Mouse (Mus musculus) stomach, postnatal 0 days (tissue): Measurements from ENCODE around the gene Manba. TPM values are rescaled to one million over a fixed set of nuclear protein-coding genes. Genes with fewer than 3 reads are reported as not detected.
A peak's percentile ranks its signal among the peaks of the same experiment; 100 is the strongest.

Experiments
- ATAC-seq: fragments of 200-750 bp; cut with Nextera tagmentation; 2 replicates; pipeline ENCODE4 v1.8.0; 2017; ENCODE audit not compliant: low FRiP score, low TSS enrichment
- DNase-seq: peaks from one replicate; pipeline ENCODE4 v3.0.0-alpha.2; 2016; ENCODE audit warnings: low spot score
- H3K27ac ChIP-seq: fragments of 300-500 bp; sonication (generic); replicated peaks from 2 replicates; pipeline ENCODE4 v1.5.1; 2014; ENCODE audit warnings: mild to moderate bottlenecking, control low read depth
- H3K27me3 ChIP-seq: fragments of 300-500 bp; sonication (generic); 2 replicates; pipeline ENCODE4 v1.6.1; 2014; ENCODE audit warnings: low read length; ENCODE audit not compliant: control insufficient read depth, insufficient read depth
- H3K36me3 ChIP-seq: fragments of 300-500 bp; sonication (generic); 2 replicates; pipeline ENCODE4 v1.6.1; 2014; ENCODE audit warnings: low read length, mixed read lengths; ENCODE audit not compliant: control insufficient read depth, insufficient read depth
- H3K4me1 ChIP-seq: fragments of 300-500 bp; sonication (generic); replicated peaks from 2 replicates; pipeline ENCODE4 v1.6.1; 2014; ENCODE audit warnings: antibody characterized with exemption; ENCODE audit not compliant: control insufficient read depth, insufficient read depth
- H3K4me2 ChIP-seq: fragments of 300-500 bp; sonication (generic); replicated peaks from 2 replicates; pipeline ENCODE4 v1.6.1; 2014; ENCODE audit warnings: low read depth, mild to moderate bottlenecking, control low read depth, moderate library complexity
- H3K4me3 ChIP-seq: fragments of 300-500 bp; sonication (generic); 2 replicates; pipeline ENCODE4 v1.5.1; 2014; ENCODE audit warnings: low read depth, low read length, control low read depth
- H3K9ac ChIP-seq: fragments of 300-500 bp; sonication (generic); 2 replicates; pipeline ENCODE4 v1.6.1; 2014; ENCODE audit warnings: mild to moderate bottlenecking, low read length, control low read depth, mixed read lengths
- H3K9me3 ChIP-seq: fragments of 300-500 bp; sonication (generic); 2 replicates; pipeline ENCODE4 v1.6.1; 2016; ENCODE audit warnings: low read length; ENCODE audit not compliant: control insufficient read depth
- CTCF ChIP-seq: IDR thresholded peaks from 2 replicates; pipeline ENCODE4 v1.5.1; 2016; ENCODE audit warnings: antibody characterized with exemption, low read depth, mild to moderate bottlenecking, moderate library complexity
- EP300 ChIP-seq: optimal IDR thresholded peaks from 2 replicates; pipeline ENCODE3; 2016; ENCODE audit warnings: antibody characterized with exemption
- WGBS: fragments of 180-500 bp; shearing (Covaris S2); extraction: QIAGEN DNeasy Blood & Tissue Kit; methylation state at CpG from one replicate; pipeline ENCODE4 v1.1.7; 2014; 5-methylcytosine and 5-hydroxymethylcytosine counted together
- polyA plus RNA-seq: library from polyadenylated mRNA; unstranded; fragments of >200 nt; fragmentation: Nextera tagmentation; extraction: Ambion mirVana; gene quantifications from 2 replicates; pipeline ENCODE4 v1.2.1, GENCODE M21; 2015

Gene Manba
- polyA plus RNA-seq, 1 experiment from 2014 or later = 11.8 TPM

DNA sequence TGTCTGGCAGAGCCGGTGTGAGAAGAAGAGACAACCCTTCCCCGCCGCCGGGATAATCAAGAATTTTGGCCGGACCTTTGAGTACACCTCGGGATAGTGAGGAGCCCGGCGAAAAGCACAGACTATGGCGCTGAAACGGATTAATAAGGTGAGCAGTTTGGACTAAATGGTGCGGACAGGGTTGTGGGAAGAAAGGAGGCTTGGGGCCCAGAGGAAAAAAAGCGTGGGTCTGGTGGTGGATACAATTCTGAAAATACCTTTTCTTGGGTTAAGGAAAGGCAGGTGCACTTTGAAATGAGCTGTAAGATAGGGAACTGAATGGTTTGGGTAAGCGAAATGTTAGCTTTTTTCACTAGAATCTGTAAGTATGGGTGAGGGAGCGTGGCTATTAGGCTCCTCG lies 45.8 kb upstream of the Manba start:
- Histone ChIP-seq H3K4me1 (no peaks in the 10 kb centered on the region), H3K36me3 (no peaks in the 10 kb centered on the region), H3K9ac (peak overlapping the region; percentile 97), H3K9me3 (no peaks in the 10 kb centered on the region), H3K4me3 (peak overlapping the region; percentile 85), H3K27ac (peak overlapping the region; percentile 100), H3K27me3 (no peaks in the 10 kb centered on the region), H3K4me2 (peak overlapping the region; percentile 61)
- WGBS = 2% methylated on average over 15 of the region's 15 CpGs
- TF ChIP-seq EP300 (no peak), CTCF (no peak)
- ATAC-seq (no peak), DNase-seq (no peak)

DNA sequence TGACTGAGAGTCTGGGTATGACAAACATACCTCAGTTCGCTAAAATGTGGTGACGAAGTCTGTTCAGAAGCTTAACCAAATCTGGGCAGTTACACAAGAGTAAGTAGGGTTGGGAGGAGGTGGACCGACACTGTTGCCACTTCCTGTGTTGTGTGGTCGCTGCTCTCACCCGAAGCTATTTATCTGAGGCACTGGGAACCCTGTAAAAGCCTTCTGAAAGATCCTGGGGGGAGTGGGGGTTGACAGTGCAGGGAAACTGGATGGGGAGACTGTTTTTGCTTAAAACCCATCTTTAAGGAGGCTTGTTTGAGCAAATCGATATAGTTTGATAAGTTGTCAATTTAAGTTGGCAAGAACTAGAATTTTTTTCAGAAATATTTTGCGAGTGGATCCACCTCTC lies 45.2 kb upstream of the Manba start:
- ATAC-seq = no peak
- H3K27me3 ChIP-seq = no peaks in the 10 kb centered on the region
- H3K9me3 ChIP-seq = no peaks in the 10 kb centered on the region
- 2% methylated on average over 7 of the region's 7 CpGs for WGBS
- peak overlapping the region; percentile 85 for H3K4me3 ChIP-seq
- TF ChIP-seq EP300 = no peak
- TF ChIP-seq CTCF = no peak
- H3K4me1 ChIP-seq = no peaks in the 10 kb centered on the region
- no peaks in the 10 kb centered on the region for H3K36me3 ChIP-seq
- peak overlapping the region; percentile 97 for H3K9ac ChIP-seq
- H3K4me2 ChIP-seq = peak overlapping the region; percentile 61
- DNase-seq = peak; percentile 63
- H3K27ac ChIP-seq = peak overlapping the region; percentile 100

DNA sequence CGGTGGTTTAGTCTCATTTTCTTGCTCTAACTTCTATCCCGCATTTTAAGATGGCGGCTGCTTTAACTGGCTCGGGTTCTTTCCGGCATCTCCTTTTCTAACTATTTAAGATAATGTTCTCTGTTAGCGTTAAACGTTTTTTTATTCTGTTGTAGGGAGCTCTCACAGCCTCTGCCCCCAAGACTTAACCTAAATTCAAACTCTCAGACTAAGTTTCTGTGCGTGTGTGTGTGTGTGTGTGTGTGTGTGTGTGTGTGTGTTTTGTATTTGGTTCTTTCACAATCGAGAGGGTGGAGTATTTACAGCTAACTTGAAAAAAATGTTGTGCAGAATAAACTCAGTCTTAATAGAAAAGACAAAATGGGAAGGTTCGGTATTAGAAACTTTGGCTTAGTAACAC lies 44.8 kb upstream of the Manba start:
- Histone ChIP-seq H3K9ac (peak overlapping the region; percentile 97), H3K27me3 (no peaks in the 10 kb centered on the region), H3K27ac (peak overlapping the region; percentile 100), H3K9me3 (no peaks in the 10 kb centered on the region), H3K4me3 (peak overlapping the region; percentile 85), H3K4me1 (no peaks in the 10 kb centered on the region), H3K4me2 (peak overlapping the region; percentile 61), H3K36me3 (no peaks in the 10 kb centered on the region)
- DNase-seq (peak; percentile 28), ATAC-seq (no peak)
- 5% methylated on average over 10 of the region's 10 CpGs for WGBS
- TF ChIP-seq CTCF (no peak), EP300 (peak; percentile 57)

- Histone ChIP-seq H3K4me1 (no peaks in the 10 kb centered on the region), H3K9ac (no peak overlapping the region), H3K9me3 (no peaks in the 10 kb centered on the region), H3K4me3 (no peak overlapping the region), H3K27ac (no peak overlapping the region), H3K27me3 (no peaks in the 10 kb centered on the region), H3K4me2 (no peak overlapping the region), H3K36me3 (no peaks in the 10 kb centered on the region)
- no peak for DNase-seq
- TF ChIP-seq CTCF = no peak
- no peak for TF ChIP-seq EP300
- ATAC-seq = no peak
Measured at GRCm38 (mm10) chr3:135444930-135445329, 40.5 kb upstream of the Manba start.

DNA sequence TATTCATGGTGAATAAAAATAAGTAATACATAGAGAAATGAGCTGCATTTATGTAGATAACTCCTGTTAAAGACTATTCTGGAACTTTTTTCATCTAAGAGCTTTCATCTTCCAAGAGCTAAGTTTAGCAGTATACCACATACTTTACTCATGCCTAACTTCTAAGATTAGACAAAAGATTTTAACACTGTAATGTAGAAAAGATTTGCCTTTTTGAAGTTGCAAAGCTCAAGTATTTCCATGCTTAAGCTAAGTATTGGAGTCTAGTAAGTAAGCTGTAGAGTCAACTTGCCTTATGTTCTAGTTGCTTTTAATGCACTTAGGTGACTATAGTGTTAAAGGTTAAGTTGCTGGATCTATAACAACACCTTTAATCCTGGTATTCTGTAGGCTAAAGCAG lies 26.4 kb upstream of the Manba start:
- Histone ChIP-seq H3K4me3 (no peak overlapping the region), H3K36me3 (0 out of 2 replicates have a peak, but pooled peaks cover 6% of the 10 kb centered on the region), H3K9me3 (no peaks in the 10 kb centered on the region), H3K27ac (no peak overlapping the region), H3K9ac (no peak overlapping the region), H3K4me2 (no peak overlapping the region), H3K4me1 (no peaks in the 10 kb centered on the region), H3K27me3 (no peaks in the 10 kb centered on the region)
- ATAC-seq (no peak), DNase-seq (no peak)
- TF ChIP-seq CTCF (no peak), EP300 (no peak)

DNA sequence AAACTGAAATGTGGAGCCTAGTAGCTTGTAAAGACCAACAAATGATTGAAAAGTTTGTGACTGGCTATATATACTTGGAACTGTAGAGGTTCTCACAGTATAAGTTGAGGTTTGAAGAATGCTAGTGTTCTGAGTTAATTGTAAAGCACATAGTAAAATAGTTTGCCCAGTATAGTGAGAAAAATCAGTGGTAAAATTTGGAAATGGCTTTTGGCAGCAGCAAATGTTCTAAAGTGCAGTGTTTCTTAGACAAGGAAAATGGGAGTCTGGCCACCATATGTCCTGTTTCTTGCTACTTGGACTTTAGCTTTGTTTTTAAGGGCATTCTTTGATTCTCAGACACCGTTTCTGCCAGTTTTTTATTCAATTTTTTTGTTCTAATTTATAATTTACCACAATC lies 17.0 kb upstream of the Manba start:
- Histone ChIP-seq H3K36me3 (no peaks in the 10 kb centered on the region), H3K9me3 (no peaks in the 10 kb centered on the region), H3K27me3 (no peaks in the 10 kb centered on the region), H3K9ac (no peak overlapping the region), H3K4me2 (no peak overlapping the region), H3K4me1 (0 out of 2 replicates have a peak, but pooled peaks cover 3% of the 10 kb centered on the region), H3K4me3 (no peak overlapping the region), H3K27ac (no peak overlapping the region)
- TF ChIP-seq CTCF (no peak), EP300 (no peak)
- DNase-seq (no peak), ATAC-seq (no peak)
- 83% methylated on average over 1 of the region's 1 CpGs for WGBS

GRCm38 (mm10) chr3:135469146-135469545 lies 16.3 kb upstream of the Manba start:
- Histone ChIP-seq H3K36me3 (no peaks in the 10 kb centered on the region), H3K27ac (no peak overlapping the region), H3K4me3 (no peak overlapping the region), H3K4me2 (no peak overlapping the region), H3K9ac (no peak overlapping the region), H3K27me3 (no peaks in the 10 kb centered on the region), H3K4me1 (0 out of 2 replicates have a peak, but pooled peaks cover 3% of the 10 kb centered on the region), H3K9me3 (no peaks in the 10 kb centered on the region)
- 50% methylated on average over 3 of the region's 3 CpGs for WGBS
- DNase-seq (no peak), ATAC-seq (no peak)
- no peak for TF ChIP-seq CTCF
- TF ChIP-seq EP300 = no peak
